Mouse (Mus musculus) liver, adult 2 months (tissue): Measurements from ENCODE around the gene Lipt1. TPM values are rescaled to one million over a fixed set of nuclear protein-coding genes. Genes with fewer than 3 reads are reported as not detected.

ENCODE experiments used
- DNase-seq: peaks from one replicate; pipeline ENCODE4 v3.0.0-alpha.2; 2011; ENCODE audit warnings: low read depth, low spot score; ENCODE audit errors: extremely low read depth
- H3K27ac ChIP-seq: fragments of 200-500 bp; replicated peaks from 2 replicates; pipeline ENCODE4 v1.5.1; 2012; ENCODE audit warnings: low read depth, mild to moderate bottlenecking, control low read depth, inconsistent platforms, low read length; ENCODE audit not compliant: insufficient read depth
- H3K27me3 ChIP-seq: fragments of 200-500 bp; 2 replicates; pipeline ENCODE4 v1.6.1; 2012; ENCODE audit warnings: mild to moderate bottlenecking, moderate library complexity, low read length, inconsistent platforms; ENCODE audit not compliant: control insufficient read depth, insufficient read depth
- H3K36me3 ChIP-seq: fragments of 200-500 bp; 2 replicates; pipeline ENCODE4 v1.6.1; 2012; ENCODE audit warnings: low read length, inconsistent platforms; ENCODE audit not compliant: control insufficient read depth, insufficient read depth
- H3K4me1 ChIP-seq: fragments of 200-500 bp; 2 replicates; pipeline ENCODE4 v1.6.1; 2011; ENCODE audit warnings: low read length; ENCODE audit not compliant: control insufficient read depth, insufficient read depth
- H3K4me3 ChIP-seq: fragments of 200-500 bp; 2 replicates; pipeline ENCODE4 v1.5.1; 2011; ENCODE audit warnings: low read depth, mild to moderate bottlenecking, control low read depth, low read length, moderate library complexity; ENCODE audit not compliant: insufficient read depth
- H3K79me2 ChIP-seq: fragments of 200-500 bp; 2 replicates; pipeline ENCODE4 v1.6.1; 2012; ENCODE audit warnings: inconsistent platforms, mild to moderate bottlenecking, low read length, moderate library complexity; ENCODE audit not compliant: control insufficient read depth, insufficient read depth
- H3K9ac ChIP-seq: fragments of 200-500 bp; 2 replicates; pipeline ENCODE4 v1.6.1; 2012; ENCODE audit warnings: low read depth, mild to moderate bottlenecking, control low read depth, inconsistent platforms, low read length
- CTCF ChIP-seq: fragments of 200-500 bp; IDR thresholded peaks from 2 replicates; pipeline ENCODE4 v1.5.1; 2011; ENCODE audit warnings: low read depth, low read length, control low read depth
- POLR2A ChIP-seq: fragments of 200-500 bp; IDR thresholded peaks from 2 replicates; pipeline ENCODE4 v1.6.1; 2011; ENCODE audit warnings: low read length, control low read depth; ENCODE audit not compliant: insufficient read depth; ENCODE audit errors: extremely low read depth
- WGBS: fragments of 180-500 bp; shearing (Covaris S2); methylation state at CpG from one replicate; pipeline ENCODE4 v1.1.7; 2018; 5-methylcytosine and 5-hydroxymethylcytosine counted together
- polyA plus RNA-seq: library from polyadenylated mRNA; depleted of rRNA; stranded (reverse); fragments of >200 nt; gene quantifications from 2 replicates; pipeline ENCODE4 v1.2.3, GENCODE M21; 2012
- total RNA-seq: library from RNA; depleted of rRNA; stranded (reverse); fragments of >200 nt; gene quantifications from 2 replicates; pipeline ENCODE4 v1.2.3, GENCODE M21; 2014

Gene Lipt1
- total and polyA plus RNA-seq, 2 experiments, result 2.2 to 10.3 TPM

GRCm38 (mm10) chr1:37889206-37889605 is 17.7 kb downstream of the Lipt1 start:
- peaks cover 13% of the 10 kb centered on the region; the same call in 1 of the 2 replicates for H3K4me1 ChIP-seq
- no peaks in the 10 kb centered on the region for H3K27me3 ChIP-seq
- peaks cover 24% of the 10 kb centered on the region; the same call in 1 of the 2 replicates for H3K79me2 ChIP-seq
- DNase-seq, result no peak
- H3K27ac ChIP-seq, result peak overlapping the region; percentile 20; the same call in 1 of the 2 replicates
- H3K36me3 ChIP-seq, result peaks cover 9% of the 10 kb centered on the region
- peak overlapping the region; percentile 71 for H3K4me3 ChIP-seq
- TF ChIP-seq CTCF (no peak), POLR2A (no peak)
- peak overlapping the region; percentile 79 for H3K9ac ChIP-seq
- 75% methylated on average over 7 of the region's 7 CpGs for WGBS

- under 1% methylated on average over 41 of the region's 41 CpGs for WGBS
- peak; percentile 89 for DNase-seq
- H3K27me3 ChIP-seq, result no peaks in the 10 kb centered on the region
- H3K36me3 ChIP-seq, result peaks cover 9% of the 10 kb centered on the region; the same call in 1 of the 2 replicates
- H3K79me2 ChIP-seq, result peaks cover 21% of the 10 kb centered on the region; the same call in 1 of the 2 replicates
- H3K4me3 ChIP-seq, result peak within 1 kb of the TSS; percentile 71
- peak within 1 kb of the TSS; percentile 79 for H3K9ac ChIP-seq
- peak within 1 kb of the TSS; percentile 86 for H3K27ac ChIP-seq
- TF ChIP-seq POLR2A, result peak; percentile 46; the same call in 1 of the 2 replicates
- TF ChIP-seq CTCF, result no peak
- H3K4me1 ChIP-seq, result peaks cover 13% of the 10 kb centered on the region; the same call in 1 of the 2 replicates
Observed at GRCm38 (mm10) chr1:37890025-37890652, 18.6 kb downstream of the Lipt1 start, which contains the start of the genes Mitd1 and Mrpl30. Gene Mitd1 (minus strand): TSS chr1:37890411. Gene Mrpl30 (plus strand): TSS chr1:37890477.

- no peaks in the 10 kb centered on the region for H3K27me3 ChIP-seq
- 37% methylated on average over 3 of the region's 3 CpGs for WGBS
- no peak for TF ChIP-seq POLR2A
- TF ChIP-seq CTCF, result 0 out of 2 replicates have a peak, but pooled peaks have one; percentile 9
- H3K4me1 ChIP-seq, result peaks cover 13% of the 10 kb centered on the region; the same call in 1 of the 2 replicates
- no peak overlapping the region for H3K27ac ChIP-seq
- peaks cover 21% of the 10 kb centered on the region; the same call in 1 of the 2 replicates for H3K79me2 ChIP-seq
- peak; percentile 48 for DNase-seq
- H3K36me3 ChIP-seq, result peaks cover 16% of the 10 kb centered on the region
- H3K9ac ChIP-seq, result 0 out of 2 replicates have a peak overlapping the region, but pooled peaks have one; percentile 11
- no peak overlapping the region; the same call in 1 of the 2 replicates for H3K4me3 ChIP-seq
Observed at GRCm38 (mm10) chr1:37891400-37891799, 19.9 kb downstream of the Lipt1 start.

GRCm38 (mm10) chr1:37894606-37895005 is 23.1 kb downstream of the Lipt1 start:
- Histone ChIP-seq H3K4me1 (peaks cover 5% of the 10 kb centered on the region; the same call in 1 of the 2 replicates), H3K79me2 (peaks cover 14% of the 10 kb centered on the region; the same call in 1 of the 2 replicates), H3K4me3 (no peak overlapping the region), H3K36me3 (peaks cover 38% of the 10 kb centered on the region), H3K9ac (no peak overlapping the region), H3K27ac (no peak overlapping the region), H3K27me3 (no peaks in the 10 kb centered on the region)
- TF ChIP-seq POLR2A (no peak), CTCF (no peak)
- DNase-seq, result no peak

GRCm38 (mm10) chr1:37899816-37900215 is 28.3 kb downstream of the Lipt1 start:
- Histone ChIP-seq H3K4me3 (no peak overlapping the region), H3K27ac (no peak overlapping the region), H3K79me2 (no peaks in the 10 kb centered on the region), H3K4me1 (no peaks in the 10 kb centered on the region), H3K27me3 (no peaks in the 10 kb centered on the region), H3K9ac (no peak overlapping the region), H3K36me3 (peaks cover 34% of the 10 kb centered on the region)
- TF ChIP-seq CTCF (no peak), POLR2A (no peak)
- no peak for DNase-seq
- 88% methylated on average over 4 of the region's 4 CpGs for whole genome bisulfite sequencing

GRCm38 (mm10) chr1:37900288-37900687 is 28.8 kb downstream of the Lipt1 start:
- 84% methylated on average over 6 of the region's 6 CpGs for WGBS
- H3K79me2 ChIP-seq, result no peaks in the 10 kb centered on the region
- H3K36me3 ChIP-seq, result peaks cover 30% of the 10 kb centered on the region
- no peak overlapping the region for H3K27ac ChIP-seq
- no peak overlapping the region for H3K4me3 ChIP-seq
- TF ChIP-seq CTCF, result no peak
- TF ChIP-seq POLR2A, result no peak
- no peak for DNase-seq
- no peaks in the 10 kb centered on the region for H3K4me1 ChIP-seq
- H3K9ac ChIP-seq, result no peak overlapping the region
- no peaks in the 10 kb centered on the region for H3K27me3 ChIP-seq
